Mouse (Mus musculus): ENCODE data around the gene Chid1.

- no peak for TF ChIP-seq CTCF (IDR thresholded peaks at IDR 0.05; ENCODE audit: low read depth)
- no peak for TF ChIP-seq EP300 (IDR thresholded peaks at IDR 0.05; ENCODE audit: low read depth)
Observed at GRCm38 (mm10) chr7:141484186-141485120, 55.2 kb downstream of the Chid1 start.
